Mouse (Mus musculus) yolk sac, embryonic 10.5 days (tissue): ENCODE data around the gene Tspan31.
A peak's percentile ranks its signal among the peaks of the same experiment; 100 is the strongest.
"Not testable (repeated sequence)": the region's sequence is repeated elsewhere in the genome, so short reads cannot be mapped to it uniquely, and the experiment has no call there.

Experiments used
- DNase-seq: peaks from one replicate; pipeline ENCODE4 v3.0.0-alpha.2; 2017; ENCODE audit warnings: low spot score

The Tspan31 gene

GRCm38 (mm10) chr10:127083915-127084306 lies 13.8 kb upstream of the Tspan31 start:
- DNase-seq, result no peak

GRCm38 (mm10) chr10:127083292-127083914 lies 13.3 kb upstream of the Tspan31 start:
- no peak for DNase-seq

GRCm38 (mm10) chr10:127081996-127082620 lies 12.0 kb upstream of the Tspan31 start:
- DNase-seq, result no peak

- no peak for DNase-seq
Observed at GRCm38 (mm10) chr10:127080901-127081780, 11.1 kb upstream of the Tspan31 start.

- DNase-seq, result peak; percentile 37
Observed at GRCm38 (mm10) chr10:127079665-127080391, 9.8 kb upstream of the Tspan31 start.

- peak; percentile 44 for DNase-seq
Observed at GRCm38 (mm10) chr10:127078677-127079575, 8.9 kb upstream of the Tspan31 start.

- no peak for DNase-seq
Observed at GRCm38 (mm10) chr10:127078001-127078676, 8.1 kb upstream of the Tspan31 start.

GRCm38 (mm10) chr10:127077515-127077914 lies 7.5 kb upstream of the Tspan31 start:
- DNase-seq, result no peak

- no peak for DNase-seq
Observed at GRCm38 (mm10) chr10:127076082-127076481, 6.0 kb upstream of the Tspan31 start.

- no peak for DNase-seq
Observed at GRCm38 (mm10) chr10:127075651-127076050, 5.6 kb upstream of the Tspan31 start.

GRCm38 (mm10) chr10:127075080-127075479 lies 5.0 kb upstream of the Tspan31 start, which contains the start of gene Agap2:
TSS of gene Agap2 (plus strand) at chr10:127075284.
- DNase-seq, result no peak

- DNase-seq, result no peak
Observed at GRCm38 (mm10) chr10:127073981-127074380, 3.9 kb upstream of the Tspan31 start.

GRCm38 (mm10) chr10:127072969-127073368 lies 2.9 kb upstream of the Tspan31 start:
- DNase-seq, result not testable (repeated sequence)

- DNase-seq, result not testable (repeated sequence)
Observed at GRCm38 (mm10) chr10:127072270-127072669, 2.2 kb upstream of the Tspan31 start.

GRCm38 (mm10) chr10:127071203-127071602 lies 1.1 kb upstream of the Tspan31 start:
- no peak for DNase-seq

GRCm38 (mm10) chr10:127069281-127070189 lies 529 bp downstream of the Tspan31 start:
- no peak for DNase-seq

- no peak for DNase-seq
Observed at GRCm38 (mm10) chr10:127068360-127069038, 1.6 kb downstream of the Tspan31 start.

- peak; percentile 76 for DNase-seq
Observed at GRCm38 (mm10) chr10:127066519-127067018, 3.5 kb downstream of the Tspan31 start.

GRCm38 (mm10) chr10:127065981-127066380 lies 4.1 kb downstream of the Tspan31 start:
- DNase-seq, result no peak
